Mouse (Mus musculus) left cerebral cortex, postnatal 10 days (tissue): Measurements from ENCODE around the gene Syce1l. TPM values are rescaled to one million over a fixed set of nuclear protein-coding genes. Genes with fewer than 3 reads are reported as not detected.
A peak's percentile ranks its signal among the peaks of the same experiment; 100 is the strongest.

Experiments
- DNase-seq, 2 experiments: peaks; one replicate each; pipeline ENCODE4 v3.0.0; 2021 to 2022; ENCODE audit warnings: low spot score in 2 of 2, mixed read lengths in 1 of 2; ENCODE audit errors: extremely low spot score in 1 of 2
- intact Hi-C: fragments of 180-260 bp; cut with DNase I; formaldehyde crosslinking; loops from one replicate; pipeline ENCODE4 v1.15.1; 2025
- total RNA-seq, 2 experiments: library from RNA; stranded (reverse); gene quantifications; 2 replicates each; pipeline ENCODE4 v1.2.3; 2021

Gene Syce1l
- total RNA-seq, 2 experiments from 2014 or later, result 0.75 TPM; not detected in 1

DNA sequence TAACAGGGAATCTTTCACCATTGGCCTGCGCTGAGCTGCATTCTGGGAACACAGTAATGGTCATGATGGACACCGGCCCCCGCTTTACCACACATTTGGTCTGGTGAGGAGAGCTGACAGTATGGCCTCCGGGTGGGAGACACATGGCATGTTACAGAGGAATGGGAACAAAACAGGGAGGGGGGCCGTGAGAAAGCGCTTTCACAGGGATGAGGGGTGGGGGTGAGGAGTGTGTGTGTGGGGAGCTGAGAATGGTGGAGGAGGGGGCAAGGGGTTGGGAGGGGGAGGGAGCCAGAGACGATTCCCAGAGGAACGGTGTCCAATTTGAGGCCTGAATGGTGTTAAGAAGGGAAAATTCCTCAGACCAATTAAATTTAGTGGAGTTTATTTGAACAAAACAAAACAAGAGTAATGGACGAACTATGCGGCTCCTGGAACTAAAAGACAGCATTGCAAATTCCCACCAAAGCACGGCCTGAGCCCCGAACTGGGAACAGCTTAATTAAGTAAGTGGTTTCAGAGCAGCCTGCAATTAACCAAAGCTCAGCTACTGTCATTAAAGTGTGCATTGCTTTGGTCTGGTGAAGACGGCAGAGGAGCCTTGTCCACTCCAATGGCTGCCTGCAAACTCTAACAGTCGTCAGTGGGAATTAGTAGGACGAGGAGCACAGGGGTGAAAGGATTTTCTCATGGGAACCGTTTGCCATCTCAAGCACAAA is 23.9 kb downstream of the Syce1l start:
- DNase-seq, result no peak
- intact Hi-C loops, result no loop called here

DNA sequence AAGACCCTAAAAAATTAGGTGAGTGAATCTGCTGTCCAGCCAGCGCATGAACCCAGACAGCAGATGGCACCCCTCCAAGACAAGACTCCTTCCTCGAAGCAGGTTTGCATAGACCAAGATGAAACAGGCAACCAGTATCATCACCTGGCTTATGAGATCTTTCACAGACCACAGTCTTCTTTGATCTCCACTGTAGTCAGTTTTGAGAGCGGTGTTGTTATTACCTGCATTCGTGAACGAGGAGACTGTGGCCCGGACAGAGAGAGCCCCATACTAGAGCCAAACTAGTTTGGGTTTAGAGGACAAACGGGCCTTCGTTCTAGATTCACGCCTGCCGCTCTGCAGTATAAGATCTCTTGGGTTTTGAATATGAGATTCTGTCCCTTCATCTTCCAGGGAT is 26.9 kb downstream of the Syce1l start:
- intact Hi-C loops, result no loop called here

DNA sequence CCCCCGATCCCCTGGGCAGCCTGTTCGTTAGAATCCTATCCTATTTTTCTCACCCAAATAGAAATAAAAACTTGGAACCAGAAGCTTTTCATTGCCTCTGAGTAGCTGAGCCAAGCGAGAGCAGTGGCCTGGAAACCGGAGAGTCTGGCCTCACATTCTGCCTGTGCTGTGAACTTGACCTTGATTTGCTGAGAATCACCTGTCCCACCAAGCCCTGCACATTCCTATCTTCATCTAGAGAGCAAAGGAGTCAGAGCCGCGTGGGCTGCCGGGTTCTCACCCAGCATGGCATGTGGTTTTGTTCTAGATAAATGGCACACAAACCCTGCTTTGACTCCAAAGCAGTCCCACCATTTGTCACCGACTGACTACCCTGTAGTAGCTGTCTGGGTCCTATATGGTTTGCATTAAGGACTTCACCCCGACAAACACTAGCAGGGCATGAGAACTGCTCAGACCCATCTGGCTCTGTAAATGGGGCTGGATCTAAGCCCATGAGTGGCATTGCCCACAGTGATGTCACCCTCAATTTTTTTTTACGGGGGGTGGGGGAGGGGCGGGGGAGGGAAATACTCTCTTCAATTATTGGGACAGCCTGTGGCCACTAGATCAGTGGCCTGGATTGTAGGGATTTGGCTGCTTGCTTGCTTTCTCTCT is 29.7 kb downstream of the Syce1l start:
- intact Hi-C loops, result no loop called here
- no peak for DNase-seq

More for the DNA sequence above, 26.9 kb downstream of the Syce1l start:
- no peak for DNase-seq

DNA sequence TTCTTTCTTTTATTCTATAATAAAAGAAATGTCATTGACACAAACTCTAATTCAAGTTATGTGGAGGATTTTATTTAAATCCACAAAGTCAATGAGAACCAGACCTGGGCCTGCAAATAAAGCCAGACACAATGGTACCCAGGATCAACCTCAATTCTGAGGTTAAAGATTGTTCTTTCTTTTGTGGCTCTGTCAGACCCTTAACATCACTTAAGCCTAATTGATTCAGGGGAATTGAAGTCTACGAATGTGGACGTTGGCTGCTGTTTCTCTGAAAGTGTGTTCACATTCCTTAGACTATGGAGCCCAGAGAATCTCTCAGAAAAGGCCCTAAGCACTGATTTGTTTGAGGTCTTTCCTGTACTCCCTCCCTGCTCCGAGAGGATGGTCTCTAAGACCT is 30.3 kb downstream of the Syce1l start:
- DNase-seq, result no peak
- intact Hi-C loops, result no loop called here

DNA sequence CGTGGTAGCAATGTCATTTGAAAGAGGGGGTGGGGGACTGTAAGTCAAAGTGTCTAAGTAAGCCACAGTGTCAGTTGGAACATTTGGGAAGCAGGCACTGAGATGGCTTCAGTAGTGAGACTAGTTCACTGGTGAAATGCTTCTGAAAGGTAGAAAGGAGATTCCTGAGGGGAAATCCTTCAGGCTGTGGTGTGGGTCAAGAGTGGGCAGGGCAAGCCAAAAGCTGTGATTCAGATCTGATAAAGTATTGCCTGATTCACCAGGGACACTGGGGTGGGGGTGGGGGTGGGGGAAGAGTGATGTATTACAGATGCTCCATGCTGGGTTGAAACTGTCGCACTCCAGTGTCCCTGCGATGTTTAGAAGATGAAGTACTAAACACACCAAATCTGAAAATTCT is 31.6 kb downstream of the Syce1l start:
- intact Hi-C loops, result no loop called here
- DNase-seq, result no peak

DNA sequence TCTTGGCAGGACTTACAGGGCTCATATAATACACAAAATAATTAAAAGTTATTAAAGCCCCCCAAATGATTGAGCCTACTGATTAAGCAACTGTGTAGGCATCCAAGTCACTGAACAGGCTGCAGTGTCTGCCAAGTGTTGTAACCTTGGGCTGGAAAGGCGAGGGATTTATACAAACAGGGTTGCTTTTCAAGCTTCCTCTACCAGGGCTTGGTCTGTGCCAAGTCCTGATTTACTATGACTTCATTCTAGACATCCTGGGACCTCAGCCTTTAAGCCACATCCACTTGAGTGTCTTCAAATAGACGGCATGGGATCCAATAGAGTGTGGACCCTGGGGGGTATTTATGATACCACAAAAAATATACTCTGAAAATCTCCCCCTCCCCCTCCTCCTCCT is 32.3 kb downstream of the Syce1l start:
- intact Hi-C loops, result no loop called here

DNA sequence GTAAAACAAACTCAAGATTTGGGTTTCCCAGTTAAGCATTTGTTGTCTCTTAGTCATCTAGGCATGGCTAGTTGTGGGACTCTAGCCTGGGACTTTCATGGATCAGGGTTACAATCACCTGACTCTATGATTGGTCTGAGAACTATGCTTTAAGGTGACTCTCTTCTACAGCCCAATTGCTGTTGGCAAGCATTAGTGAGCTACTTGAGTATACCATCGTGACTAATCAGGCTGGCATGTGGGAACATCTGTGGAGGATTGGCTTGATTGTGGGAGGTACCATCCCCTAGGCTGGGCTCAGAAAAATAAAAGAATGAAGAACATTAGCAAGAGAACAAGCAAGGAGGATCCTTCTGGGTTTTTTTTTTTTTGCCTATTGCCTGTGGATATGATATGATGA is 33.8 kb downstream of the Syce1l start:
- DNase-seq, result no peak
- intact Hi-C loops, result no loop called here

More for the DNA sequence above, 32.3 kb downstream of the Syce1l start:
- DNase-seq, result no peak

DNA sequence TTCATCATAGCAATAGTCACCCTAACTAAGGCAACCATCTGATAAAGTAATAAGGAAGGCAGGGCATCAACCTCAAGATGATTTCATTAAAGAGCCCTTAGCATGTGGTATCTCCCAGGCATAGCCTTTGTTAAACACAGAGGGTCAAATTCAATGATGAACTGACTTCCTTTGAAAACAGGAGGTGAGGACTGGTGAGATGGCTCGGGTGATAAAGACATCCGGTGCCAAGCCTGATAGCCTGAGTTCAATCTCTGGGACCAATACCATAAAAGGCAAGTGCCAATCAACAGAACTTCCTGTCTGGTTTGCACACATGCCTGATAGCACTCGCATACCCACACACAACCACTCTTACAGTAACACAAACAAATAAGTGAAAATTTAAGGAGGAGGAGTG is 36.3 kb downstream of the Syce1l start:
- intact Hi-C loops, result no loop called here
- no peak for DNase-seq

DNA sequence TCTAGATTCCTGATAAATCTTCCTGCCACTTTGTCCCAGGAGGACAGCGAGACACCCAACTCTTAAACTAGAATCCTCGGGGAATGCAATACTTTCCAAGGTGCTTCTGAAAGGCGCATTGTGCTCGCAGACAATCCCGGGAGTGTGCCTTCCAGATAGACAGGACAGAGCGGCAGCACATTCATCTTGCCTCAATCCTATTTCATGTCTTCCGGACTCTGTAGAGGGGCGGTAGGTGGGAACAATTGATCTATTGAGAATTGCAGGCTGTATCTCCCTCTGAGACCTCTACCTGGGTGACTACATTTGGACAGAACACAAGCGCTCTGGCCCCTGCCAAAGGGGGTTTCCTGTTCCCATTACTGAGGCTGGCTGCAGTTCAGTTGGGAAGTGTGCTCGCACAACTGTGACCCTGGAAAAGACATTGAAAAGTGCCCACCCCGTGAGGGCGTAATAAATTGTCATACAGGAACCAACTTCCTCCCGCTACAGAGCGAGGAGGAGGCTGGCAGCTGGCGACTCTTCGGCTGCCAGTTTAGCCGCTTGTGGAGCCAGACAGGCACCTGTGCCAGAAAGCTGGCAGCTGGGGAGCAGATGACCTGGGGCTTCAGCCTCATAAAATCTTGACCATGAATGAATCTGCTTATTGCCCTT is 45.0 kb downstream of the Syce1l start:
- DNase-seq, result peak in 1 of 2 experiments; percentile 22
- intact Hi-C loops, result no loop called here

DNA sequence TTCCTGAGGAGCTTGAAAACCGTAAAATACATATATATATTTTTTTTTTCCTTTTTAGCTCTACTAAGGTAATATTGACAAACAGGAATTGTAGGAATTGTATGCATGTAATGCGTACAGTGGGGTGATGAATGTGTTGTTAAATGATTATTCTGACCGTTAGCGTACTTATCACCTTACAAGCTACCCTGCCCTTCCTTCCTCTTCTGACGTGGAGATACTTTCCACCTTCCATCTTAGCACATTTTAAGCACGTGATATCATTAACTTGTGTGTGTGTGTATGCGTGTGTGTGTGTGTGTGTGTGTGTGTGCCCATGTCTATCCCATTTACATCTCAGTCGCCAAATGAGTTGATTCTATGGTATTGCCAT is 45.5 kb downstream of the Syce1l start:
- DNase-seq, result no peak
- intact Hi-C loops, result no loop called here

DNA sequence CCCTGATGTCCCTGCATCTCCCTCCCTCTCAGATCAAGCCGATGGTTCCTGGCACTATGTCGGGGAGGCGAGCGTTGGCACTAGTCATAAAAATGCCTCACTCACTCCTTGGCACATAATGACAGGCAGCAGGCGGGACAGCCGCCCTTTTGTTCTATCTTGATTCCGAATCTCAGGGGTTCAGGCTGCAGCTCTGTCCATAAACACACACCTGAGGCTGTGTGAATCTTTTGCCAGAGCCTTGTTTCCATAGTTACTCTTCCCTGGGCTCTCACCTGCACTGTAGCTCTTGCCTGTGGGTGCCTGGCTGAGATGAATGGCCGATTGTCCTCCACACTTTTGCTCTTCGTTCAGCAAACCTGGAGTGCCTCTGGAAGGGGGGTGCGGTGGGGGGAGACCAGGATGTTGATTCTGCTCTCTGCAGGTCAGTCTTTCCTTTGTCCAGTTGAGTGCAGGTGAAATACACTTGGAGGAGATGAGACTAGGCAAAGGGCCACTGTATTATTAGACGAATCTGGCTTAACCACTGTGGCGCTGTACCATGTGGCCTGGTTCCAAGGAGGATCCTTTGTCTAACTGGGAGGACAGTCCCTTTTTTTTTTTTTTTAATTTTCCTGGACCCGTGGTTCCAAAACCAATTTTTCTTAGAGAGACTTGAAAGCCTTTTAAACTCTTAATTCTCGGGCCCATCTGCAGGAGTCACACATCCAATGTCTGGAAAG is 48.8 kb downstream of the Syce1l start:
- DNase-seq, result no peak
- intact Hi-C loops, result no loop called here

DNA sequence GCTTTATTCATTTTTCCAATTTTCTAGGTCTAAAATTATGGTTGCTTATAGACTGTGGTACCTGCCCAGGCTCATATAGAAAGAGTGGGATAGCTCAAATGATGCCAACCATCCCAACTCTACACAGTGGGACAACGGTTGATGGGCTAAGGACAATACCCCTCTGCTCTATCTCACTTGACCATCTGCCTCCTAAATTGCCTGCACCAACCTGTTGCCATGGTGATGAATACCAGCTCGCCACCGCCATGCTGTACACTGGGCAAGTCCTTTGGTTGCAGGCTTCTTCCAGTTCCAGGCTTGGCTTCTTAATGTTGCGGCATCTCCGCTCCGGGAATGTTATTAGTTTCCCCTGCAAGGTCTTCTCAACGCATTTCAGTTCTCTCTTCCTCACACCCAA is 62.0 kb downstream of the Syce1l start:
- DNase-seq, result no peak
- intact Hi-C loops, result no loop called here

Other genes with a start within 250 kb of the Syce1l start
- gene Mon1b, start 7.6 kb upstream of the Syce1l start, total RNA-seq, result 10 to 100 TPM; 17.6 to 19.8 TPM
- 10 to 100 TPM in 1 of 2 experiments, 1 to 10 TPM in 1; 7.7 to 10.0 TPM for gene Adamts18, start 205.5 kb downstream of the Syce1l start, total RNA-seq